Mouse (Mus musculus) stomach, embryonic 16.5 days (tissue): Measurements from ENCODE around the gene Irf3. TPM values are rescaled to one million over a fixed set of nuclear protein-coding genes. Genes with fewer than 3 reads are reported as not detected.

Experiments used
- ATAC-seq: fragments of 200-750 bp; cut with Nextera tagmentation; 2 replicates; pipeline ENCODE4 v1.8.0; 2017; ENCODE audit warnings: moderate number of reproducible peaks, moderate TSS enrichment; ENCODE audit not compliant: insufficient read depth, low FRiP score
- H3K27ac ChIP-seq: fragments of 300-500 bp; sonication (generic); 2 replicates; pipeline ENCODE4 v1.5.1; 2014; ENCODE audit warnings: low read length
- H3K27me3 ChIP-seq: fragments of 300-500 bp; sonication (generic); 2 replicates; pipeline ENCODE4 v1.6.1; 2014; ENCODE audit warnings: low read length, control low read depth, mixed read lengths; ENCODE audit not compliant: control insufficient read depth, insufficient read depth
- H3K36me3 ChIP-seq: fragments of 300-500 bp; sonication (generic); 2 replicates; pipeline ENCODE4 v1.6.1; 2014; ENCODE audit warnings: low read length; ENCODE audit not compliant: control insufficient read depth, insufficient read depth
- H3K4me1 ChIP-seq: fragments of 300-500 bp; sonication (generic); 2 replicates; pipeline ENCODE4 v1.6.1; 2014; ENCODE audit warnings: low read length, control low read depth, mixed read lengths; ENCODE audit not compliant: control insufficient read depth, insufficient read depth
- H3K4me2 ChIP-seq: fragments of 300-500 bp; sonication (generic); 2 replicates; pipeline ENCODE4 v1.6.1; 2014; ENCODE audit warnings: low read depth, low read length, mixed read lengths
- H3K4me3 ChIP-seq: fragments of 300-500 bp; sonication (generic); replicated peaks from 2 replicates; pipeline ENCODE4 v1.5.1; 2014; ENCODE audit warnings: mild to moderate bottlenecking, low read length
- H3K9ac ChIP-seq: fragments of 300-500 bp; sonication (generic); 2 replicates; pipeline ENCODE4 v1.6.1; 2014; ENCODE audit warnings: low read length
- H3K9me3 ChIP-seq: fragments of 300-500 bp; sonication (generic); replicated peaks from 2 replicates; pipeline ENCODE4 v1.6.1; 2016; ENCODE audit warnings: low read length, control low read depth; ENCODE audit not compliant: control insufficient read depth
- WGBS: fragments of 180-500 bp; shearing (Covaris S2); extraction: QIAGEN DNeasy Blood & Tissue Kit; methylation state at CpG from one replicate; pipeline ENCODE4 v1.1.7; 2014; 5-methylcytosine and 5-hydroxymethylcytosine counted together
- microRNA-seq: library from miRNA; unstranded; fragments of <30 nt; microRNA quantifications from one replicate; pipeline ENCODE4, GENCODE M21; 2016
- polyA plus RNA-seq: library from polyadenylated mRNA; unstranded; fragments of >200 nt; fragmentation: Nextera tagmentation; extraction: Ambion mirVana; gene quantifications from 2 replicates; pipeline ENCODE4 v1.2.1, GENCODE M21; 2015

Gene Irf3
- polyA plus RNA-seq, 1 experiment from 2014 or later, result 96.2 TPM

DNA sequence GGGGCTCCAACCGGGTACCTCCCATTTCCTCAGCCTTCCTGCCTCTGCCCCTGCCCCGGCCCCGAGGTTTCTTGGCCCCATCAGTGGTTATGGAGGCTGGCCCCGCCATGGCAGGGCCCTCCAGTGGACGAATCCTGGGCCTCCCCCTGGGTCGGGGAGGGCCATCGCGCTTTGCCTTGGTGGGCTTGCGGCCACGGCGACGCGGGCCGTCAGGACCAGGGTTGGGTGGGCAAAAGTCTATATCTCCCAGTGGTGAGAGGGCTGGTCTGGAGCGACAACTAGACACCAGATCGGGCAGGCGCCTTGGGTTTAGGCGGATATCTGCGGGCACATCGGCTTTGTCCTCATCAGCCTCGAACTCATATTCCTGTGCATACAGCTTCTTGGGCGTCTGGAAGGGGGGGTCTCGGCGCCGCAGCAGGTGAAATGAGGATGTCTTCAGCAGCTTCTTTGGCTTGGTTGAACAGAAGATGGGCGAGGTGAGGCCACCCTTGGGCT, 49.5 kb downstream of the Irf3 start:
- 92% methylated on average over 26 of the region's 26 CpGs for WGBS
- no peak for ATAC-seq
- peaks cover 57% of the 10 kb centered on the region for H3K36me3 ChIP-seq

DNA sequence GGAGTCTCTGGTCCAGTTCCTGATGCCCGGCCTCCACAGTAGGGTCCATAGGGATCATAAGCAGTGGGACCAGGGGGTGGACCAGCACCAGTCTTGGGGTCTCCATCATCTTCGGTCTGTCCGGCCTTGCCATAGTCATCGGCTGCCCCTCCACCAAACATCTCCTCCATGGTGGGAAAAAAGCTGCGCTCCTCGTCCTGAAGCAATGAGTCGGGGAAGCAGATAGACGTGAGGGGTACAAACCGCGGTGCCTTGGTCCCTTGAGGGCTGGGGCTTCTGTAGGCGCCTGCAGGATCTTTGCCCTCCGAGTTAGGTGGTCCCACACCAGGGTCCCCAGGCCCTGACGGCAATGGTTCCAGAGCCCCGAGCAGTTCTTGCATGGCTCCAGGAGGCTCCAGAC, 50.0 kb downstream of the Irf3 start:
- H3K4me3 ChIP-seq, result no peak overlapping the region
- no peak overlapping the region for H3K4me2 ChIP-seq
- no peak overlapping the region for H3K27ac ChIP-seq
- H3K9me3 ChIP-seq, result no peaks in the 10 kb centered on the region
- WGBS, result 96% methylated on average over 14 of the region's 14 CpGs
- no peak overlapping the region for H3K9ac ChIP-seq
- H3K36me3 ChIP-seq, result peaks cover 57% of the 10 kb centered on the region
- no peak for ATAC-seq
- H3K4me1 ChIP-seq, result peaks cover 12% of the 10 kb centered on the region
- H3K27me3 ChIP-seq, result no peaks in the 10 kb centered on the region

More for the DNA sequence above, 49.5 kb downstream of the Irf3 start:
- H3K27ac ChIP-seq, result no peak overlapping the region
- no peak overlapping the region for H3K9ac ChIP-seq
- no peaks in the 10 kb centered on the region for H3K27me3 ChIP-seq
- H3K4me1 ChIP-seq, result peaks cover 10% of the 10 kb centered on the region
- H3K9me3 ChIP-seq, result no peaks in the 10 kb centered on the region
- no peak overlapping the region for H3K4me3 ChIP-seq
- H3K4me2 ChIP-seq, result no peak overlapping the region

- no peak for ATAC-seq
- Histone ChIP-seq H3K4me3 (no peak overlapping the region), H3K4me1 (peaks cover 12% of the 10 kb centered on the region), H3K36me3 (peaks cover 50% of the 10 kb centered on the region), H3K27ac (no peak overlapping the region), H3K9me3 (no peaks in the 10 kb centered on the region), H3K4me2 (no peak overlapping the region), H3K27me3 (no peaks in the 10 kb centered on the region), H3K9ac (no peak overlapping the region)
- WGBS, result 92% methylated on average over 37 of the region's 38 CpGs
Measured at GRCm38 (mm10) chr7:45048001-45048890, 50.8 kb downstream of the Irf3 start.

- Histone ChIP-seq H3K9ac (no peak overlapping the region), H3K4me3 (no peak overlapping the region), H3K27me3 (no peaks in the 10 kb centered on the region), H3K9me3 (no peaks in the 10 kb centered on the region), H3K27ac (no peak overlapping the region), H3K4me1 (peaks cover 12% of the 10 kb centered on the region), H3K36me3 (peaks cover 43% of the 10 kb centered on the region), H3K4me2 (no peak overlapping the region)
- ATAC-seq, result no peak
- WGBS, result 89% methylated on average over 23 of the region's 23 CpGs
Measured at GRCm38 (mm10) chr7:45048923-45049657, 51.6 kb downstream of the Irf3 start.

DNA sequence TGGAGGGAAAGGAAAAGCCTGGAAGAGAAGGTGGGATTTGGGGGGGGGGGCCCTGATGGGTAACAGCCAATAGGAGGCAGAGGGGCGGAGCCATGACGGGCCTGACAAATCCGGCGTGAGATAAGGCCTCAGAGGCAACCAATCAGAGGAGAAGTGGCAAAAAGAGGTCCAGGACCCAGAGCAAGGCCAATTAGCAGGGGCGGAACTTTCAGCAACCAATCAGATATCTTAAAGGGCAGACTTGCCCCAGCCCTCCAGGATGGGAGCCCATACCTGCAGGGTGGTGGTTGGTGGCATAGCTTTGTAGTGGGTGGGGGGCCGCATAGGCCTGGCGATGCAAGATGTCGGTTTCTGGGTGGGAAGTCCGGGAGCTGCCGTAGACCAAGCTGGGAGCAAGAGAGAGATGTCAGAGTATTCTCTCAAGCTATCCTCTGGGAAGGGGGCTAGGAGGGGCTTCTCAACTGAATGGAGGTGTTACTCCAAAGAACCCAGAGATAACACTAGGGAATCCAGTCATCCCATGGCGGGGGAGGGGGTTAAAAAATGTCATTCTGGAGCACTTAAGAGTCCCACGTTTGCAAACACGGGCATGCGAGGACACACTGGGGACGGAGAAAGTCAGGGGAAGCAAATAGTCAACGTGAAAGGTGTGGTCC, 53.6 kb downstream of the Irf3 start:
- H3K4me3 ChIP-seq, result peak overlapping the region; percentile 91
- H3K4me1 ChIP-seq, result peaks cover 12% of the 10 kb centered on the region
- peak overlapping the region; percentile 93 for H3K9ac ChIP-seq
- 0 out of 2 replicates have a peak, but pooled peaks have one; percentile 3 for ATAC-seq
- H3K9me3 ChIP-seq, result no peaks in the 10 kb centered on the region
- H3K36me3 ChIP-seq, result peaks cover 38% of the 10 kb centered on the region
- H3K4me2 ChIP-seq, result peak overlapping the region; percentile 99
- WGBS, result 6% methylated on average over 16 of the region's 16 CpGs
- H3K27ac ChIP-seq, result peak overlapping the region; percentile 99
- H3K27me3 ChIP-seq, result no peaks in the 10 kb centered on the region

DNA sequence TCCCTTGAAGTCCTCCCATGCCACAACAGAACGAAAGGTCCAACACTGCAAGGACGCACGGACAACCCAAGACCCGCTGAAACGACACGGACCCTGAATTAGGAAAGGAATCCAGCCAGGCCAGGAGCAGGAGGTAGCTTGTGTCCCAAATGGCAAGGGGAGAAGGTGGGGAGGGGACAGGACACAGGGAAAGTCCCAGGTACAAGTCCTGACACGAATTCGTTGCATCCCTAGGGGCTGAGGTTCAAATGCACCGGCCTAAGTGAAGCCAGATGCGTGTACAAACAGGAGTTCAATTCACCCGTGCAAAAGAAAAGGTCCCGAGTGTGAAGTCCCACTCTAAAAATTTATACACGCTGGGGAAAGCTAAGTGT, 54.1 kb downstream of the Irf3 start:
- WGBS, result 3% methylated on average over 13 of the region's 13 CpGs
- Histone ChIP-seq H3K4me2 (peak overlapping the region; percentile 99), H3K4me3 (peak overlapping the region; percentile 91), H3K27ac (peak overlapping the region; percentile 99), H3K9ac (peak overlapping the region; percentile 93), H3K4me1 (peaks cover 12% of the 10 kb centered on the region), H3K27me3 (no peaks in the 10 kb centered on the region), H3K9me3 (no peaks in the 10 kb centered on the region), H3K36me3 (peaks cover 33% of the 10 kb centered on the region)
- no peak for ATAC-seq

Small RNA genes lying within 50 kb of the gene (microRNA-seq; reads per million reads assigned to microRNA genes)
- gene Mir7054, result 0.83 reads per million

Other genes with a start within 250 kb of the Irf3 start
- 32.1 and 32.8 TPM in 2 replicates for gene Vrk3, start 249.2 kb upstream of the Irf3 start, polyA plus RNA-seq
- gene Zfp473, start 246.6 kb upstream of the Irf3 start, polyA plus RNA-seq, result 1.8 and 2.3 TPM in 2 replicates
- gene Nup62, start 181.6 kb upstream of the Irf3 start, polyA plus RNA-seq, result 73.8 and 83.1 TPM in 2 replicates
- 0.88 and 1.3 TPM in 2 replicates for gene Il4i1, start 181.3 kb upstream of the Irf3 start, polyA plus RNA-seq
- 3.8 and 4.6 TPM in 2 replicates for gene Atf5, start 181.0 kb upstream of the Irf3 start, polyA plus RNA-seq
- 73.5 and 83.1 TPM in 2 replicates for gene Akt1s1, start 148.7 kb upstream of the Irf3 start, polyA plus RNA-seq
- gene Tbc1d17, start 148.6 kb upstream of the Irf3 start, polyA plus RNA-seq, result 71.7 and 74.1 TPM in 2 replicates
- gene Pnkp, start 140.5 kb upstream of the Irf3 start, polyA plus RNA-seq, result 32.6 and 34.8 TPM in 2 replicates
- 150 and 156 TPM in 2 replicates for gene Ptov1, start 127.9 kb upstream of the Irf3 start, polyA plus RNA-seq
- 89.9 and 94.0 TPM in 2 replicates for gene Med25, start 104.9 kb upstream of the Irf3 start, polyA plus RNA-seq
- gene Fuz, start 101.6 kb upstream of the Irf3 start, polyA plus RNA-seq, result 23.1 and 24.7 TPM in 2 replicates
- gene Ap2a1, start 68.2 kb upstream of the Irf3 start, polyA plus RNA-seq, result 52.6 and 55.6 TPM in 2 replicates
- gene Tsks, start 54.4 kb upstream of the Irf3 start, polyA plus RNA-seq, result 0.06 TPM in 1 of 2 replicates, not detected in the other
- 19.9 and 23.4 TPM in 2 replicates for gene Cpt1c, start 22.8 kb upstream of the Irf3 start, polyA plus RNA-seq
- gene Prmt1, start 11.1 kb upstream of the Irf3 start, polyA plus RNA-seq, result 302 and 324 TPM in 2 replicates
- gene Bcl2l12, start 1.1 kb downstream of the Irf3 start, polyA plus RNA-seq, result 43.8 and 45.8 TPM in 2 replicates
- 22.9 and 24.5 TPM in 2 replicates for gene Scaf1, start 18.7 kb downstream of the Irf3 start, polyA plus RNA-seq
- 63.6 and 68.0 TPM in 2 replicates for gene Rras, start 20.3 kb downstream of the Irf3 start, polyA plus RNA-seq
- gene Prr12, start 55.2 kb downstream of the Irf3 start, polyA plus RNA-seq, result 8.3 and 8.7 TPM in 2 replicates
- gene Nosip, start 64.8 kb downstream of the Irf3 start, polyA plus RNA-seq, result 55.7 TPM in 2 replicates
- 24.7 and 27.4 TPM in 2 replicates for gene Prrg2, start 65.0 kb downstream of the Irf3 start, polyA plus RNA-seq
- 388 and 395 TPM in 2 replicates for gene Rcn3, start 94.6 kb downstream of the Irf3 start, polyA plus RNA-seq
- gene Fcgrt, start 106.2 kb downstream of the Irf3 start, polyA plus RNA-seq, result 138 and 149 TPM in 2 replicates
- 1,225 and 1,374 TPM in 2 replicates for gene Rps11, start 126.8 kb downstream of the Irf3 start, polyA plus RNA-seq
- gene Rpl13a, start 131.1 kb downstream of the Irf3 start, polyA plus RNA-seq, result 1,102 and 1,332 TPM in 2 replicates
- not detected in 2 replicates for gene Gm45713, start 138.6 kb downstream of the Irf3 start, polyA plus RNA-seq
- 2.2 and 2.8 TPM in 2 replicates for gene Flt3l, start 138.8 kb downstream of the Irf3 start, polyA plus RNA-seq
- gene Pih1d1, start 156.7 kb downstream of the Irf3 start, polyA plus RNA-seq, result 81.0 and 81.9 TPM in 2 replicates
- gene Aldh16a1, start 156.9 kb downstream of the Irf3 start, polyA plus RNA-seq, result 39.5 and 49.2 TPM in 2 replicates
- 0.15 and 0.22 TPM in 2 replicates for gene Slc17a7, start 166.3 kb downstream of the Irf3 start, polyA plus RNA-seq
- not detected in 2 replicates for gene Gfy, start 181.9 kb downstream of the Irf3 start, polyA plus RNA-seq
- not detected in 2 replicates for gene Pth2, start 183.3 kb downstream of the Irf3 start, polyA plus RNA-seq
- 0.55 and 1.5 TPM in 2 replicates for gene Ccdc155, start 207.2 kb downstream of the Irf3 start, polyA plus RNA-seq
- gene Dkkl1, start 214.5 kb downstream of the Irf3 start, polyA plus RNA-seq, result 2.1 and 4.9 TPM in 2 replicates
- gene Tead2, start 218.1 kb downstream of the Irf3 start, polyA plus RNA-seq, result 93.9 and 101 TPM in 2 replicates
- 2.7 and 5.0 TPM in 2 replicates for gene Cd37, start 241.5 kb downstream of the Irf3 start, polyA plus RNA-seq
- not detected in 2 replicates for gene Slc6a16, start 243.4 kb downstream of the Irf3 start, polyA plus RNA-seq